ENCODE assay signal across 13 mouse cellular contexts in genomic region chr13:37731914-37732693, GRCm38 (mm10). TPM values are rescaled to one million over a fixed set of nuclear protein-coding genes. Genes with fewer than 3 reads are reported as not detected.
DNase-seq lines count a peak whose midpoint lies in the region; ATAC-seq lines count a peak whose summit lies in the region.
"Had no signal": no experiment of that assay in that cellular context is flagged by ENCODE, and none has a peak within 500 bp of the region (broad histone marks: within the 10 kb centered on the region; RNA-seq: fewer than 3 reads in every experiment).

No protein-coding gene starts in this region.

- 36% methylated on average over 12 of the region's 12 CpGs for WGBS in heart, embryonic 15.5 days
- 57% methylated on average over 12 of the region's 12 CpGs for WGBS in liver, embryonic 16.5 days (ENCODE audit: insufficient replicate concordance)
- WGBS in stomach, embryonic 15.5 days = 58% methylated on average over 12 of the region's 12 CpGs

- no peak for DNase-seq in heart, adult 11 months
- peak; percentile 77 to 81 for DNase-seq in kidney, adult 8-10 months
- no peak for DNase-seq in cerebellum, postnatal 25 days
- no peak for DNase-seq in gastrocnemius, postnatal 25 days
- DNase-seq: gastrocnemius, postnatal 14 days had no signal

- H3K4me2 ChIP-seq in heart, embryonic 15.5 days = no peak overlapping the region
- H3K4me2 ChIP-seq in liver, embryonic 16.5 days (ENCODE audit: low read depth, low read length) = no peak overlapping the region
- H3K4me2 ChIP-seq in stomach, embryonic 15.5 days = no peak overlapping the region
- H3K4me2 ChIP-seq: midbrain, embryonic 11.5 days; neural tube, embryonic 15.5 days had no signal

- no peaks in the 10 kb centered on the region for H3K36me3 ChIP-seq in heart, embryonic 15.5 days
- no peaks in the 10 kb centered on the region for H3K36me3 ChIP-seq in liver, embryonic 16.5 days (ENCODE audit: control insufficient read depth, insufficient read depth)
- no peaks in the 10 kb centered on the region for H3K36me3 ChIP-seq in stomach, embryonic 15.5 days
- H3K36me3 ChIP-seq: forebrain, embryonic 10.5 days; neural tube, embryonic 15.5 days had no signal

- H3K4me1 ChIP-seq in heart, embryonic 15.5 days (replicated peaks) = peaks cover 7% of the 10 kb centered on the region; the same call in 1 of the 2 replicates
- no peaks in the 10 kb centered on the region for H3K4me1 ChIP-seq in liver, embryonic 16.5 days (ENCODE audit: control insufficient read depth, low read depth, low read length)
- no peaks in the 10 kb centered on the region for H3K4me1 ChIP-seq in stomach, embryonic 15.5 days
- H3K4me1 ChIP-seq: forebrain, embryonic 10.5 days; neural tube, embryonic 15.5 days had no signal

- H3K9ac ChIP-seq in heart, embryonic 15.5 days = no peak overlapping the region
- H3K9ac ChIP-seq in liver, embryonic 16.5 days (ENCODE audit: low read depth, low read length) = no peak overlapping the region
- no peak overlapping the region for H3K9ac ChIP-seq in stomach, embryonic 15.5 days
- H3K9ac ChIP-seq: neural tube, embryonic 15.5 days had no signal

- H3K9me3 ChIP-seq in heart, embryonic 15.5 days (replicated peaks) = no peaks in the 10 kb centered on the region
- H3K9me3 ChIP-seq in liver, embryonic 16.5 days (replicated peaks; ENCODE audit: control insufficient read depth, low read length) = no peaks in the 10 kb centered on the region
- no peaks in the 10 kb centered on the region for H3K9me3 ChIP-seq in stomach, embryonic 15.5 days
- H3K9me3 ChIP-seq: forebrain, embryonic 10.5 days; neural tube, embryonic 15.5 days had no signal

- H3K4me3 ChIP-seq in heart, embryonic 15.5 days = no peak overlapping the region
- no peak overlapping the region for H3K4me3 ChIP-seq in liver, embryonic 16.5 days (ENCODE audit: low read depth, low read length)
- no peak overlapping the region for H3K4me3 ChIP-seq in stomach, embryonic 15.5 days (replicated peaks)
- H3K4me3 ChIP-seq: forebrain, embryonic 10.5 days; neural tube, embryonic 15.5 days had no signal

- no peaks in the 10 kb centered on the region for H3K27me3 ChIP-seq in heart, embryonic 15.5 days
- H3K27me3 ChIP-seq in liver, embryonic 16.5 days (ENCODE audit: control insufficient read depth, insufficient read depth, low read depth, low read length) = no peaks in the 10 kb centered on the region
- H3K27me3 ChIP-seq in stomach, embryonic 15.5 days (replicated peaks) = no peaks in the 10 kb centered on the region
- H3K27me3 ChIP-seq: neural tube, embryonic 15.5 days had no signal

- peak overlapping the region; percentile 51; the same call in 1 of the 2 replicates for H3K27ac ChIP-seq in heart, embryonic 15.5 days
- peak overlapping the region; percentile 62 for H3K27ac ChIP-seq in liver, embryonic 16.5 days (ENCODE audit: low read length)
- H3K27ac ChIP-seq in stomach, embryonic 15.5 days = peak overlapping the region; percentile 60
- H3K27ac ChIP-seq: forebrain, embryonic 10.5 days; neural tube, embryonic 15.5 days had no signal

- ATAC-seq in heart, embryonic 15.5 days (replicated peaks; ENCODE audit: insufficient number of reproducible peaks, insufficient read depth, low FRiP score, low read depth) = no peak
- peak; percentile 87 for ATAC-seq in liver, embryonic 16.5 days (ENCODE audit: low read depth)
- ATAC-seq in stomach, embryonic 15.5 days (ENCODE audit: insufficient read depth, low FRiP score, low read depth) = peak; percentile 90
- no peak for ATAC-seq in cerebellum, adult (ENCODE audit: insufficient number of reproducible peaks, low FRiP score, low TSS enrichment)
- ATAC-seq: hindbrain, embryonic 16.5 days had no signal

RNA-seq across cellular contexts. Expression of gene Rreb1, which starts 46.1 kb away (rescaled TPM):
- polyA plus RNA-seq in heart, embryonic 15.5 days (2015; fragmentation: Nextera tagmentation; extraction: Ambion mirVana) = 9.7 and 12.2 TPM in 2 replicates
- polyA plus RNA-seq in liver, embryonic 16.5 days (2015; fragmentation: Nextera tagmentation; extraction: Ambion mirVana) = 4.2 and 5.9 TPM in 2 replicates
- 12.8 and 16.0 TPM in 2 replicates for polyA plus RNA-seq in stomach, embryonic 15.5 days (2015; fragmentation: Nextera tagmentation; extraction: Ambion mirVana)
- total RNA-seq in gastrocnemius, postnatal 25 days (2021) = 10 to 100 TPM; 23.5 to 24.0 TPM

Comparison
In these comparisons a context has a peak if more than half of its experiments do, and no peak if none do; other contexts are left out.
1. ATAC-seq: peak in liver, embryonic 16.5 days (single experiment) and stomach, embryonic 15.5 days (single experiment); none in heart, embryonic 15.5 days (single experiment) and cerebellum, adult (single experiment).
2. DNase-seq: peak in kidney, adult 8-10 months (2 of 2); none in heart, adult 11 months (single experiment), cerebellum, postnatal 25 days (0 of 2) and gastrocnemius, postnatal 25 days (single experiment).
3. Peak in every context shown above with its lines, with median percentiles within 50 percentile points of each other: H3K27ac ChIP-seq.